Mouse (Mus musculus) right cerebral cortex, postnatal 4 days (tissue): ENCODE measurements around the gene Mars.
"Not testable (repeated sequence)": the region's sequence is repeated elsewhere in the genome, so short reads cannot be mapped to it uniquely, and the experiment has no call there.

Experiments used
- DNase-seq: peaks from one replicate; pipeline ENCODE4 v3.0.0-alpha.2; 2022

The Mars gene

DNA sequence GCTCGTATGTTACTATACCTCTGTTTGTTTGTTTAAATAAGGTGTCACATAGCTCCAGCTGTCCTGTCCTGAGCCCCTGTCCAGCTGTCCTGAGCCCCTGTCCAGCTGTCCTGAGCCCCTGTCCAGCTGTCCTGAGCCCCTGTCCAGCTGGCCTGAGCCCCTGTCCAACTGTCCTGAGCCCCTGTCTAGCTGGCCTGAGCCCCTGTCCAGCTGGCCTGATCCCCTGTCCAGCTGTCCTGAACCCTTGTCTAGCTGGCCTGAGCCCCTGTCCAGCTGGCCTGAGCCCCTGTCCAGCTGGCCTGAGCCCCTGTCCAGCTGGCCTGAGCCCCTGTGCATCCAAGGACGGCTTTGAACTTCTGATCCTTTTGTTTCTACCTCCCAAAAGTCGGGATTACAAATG lies 2.4 kb downstream of the Mars start:
- DNase-seq = not testable (repeated sequence)

DNA sequence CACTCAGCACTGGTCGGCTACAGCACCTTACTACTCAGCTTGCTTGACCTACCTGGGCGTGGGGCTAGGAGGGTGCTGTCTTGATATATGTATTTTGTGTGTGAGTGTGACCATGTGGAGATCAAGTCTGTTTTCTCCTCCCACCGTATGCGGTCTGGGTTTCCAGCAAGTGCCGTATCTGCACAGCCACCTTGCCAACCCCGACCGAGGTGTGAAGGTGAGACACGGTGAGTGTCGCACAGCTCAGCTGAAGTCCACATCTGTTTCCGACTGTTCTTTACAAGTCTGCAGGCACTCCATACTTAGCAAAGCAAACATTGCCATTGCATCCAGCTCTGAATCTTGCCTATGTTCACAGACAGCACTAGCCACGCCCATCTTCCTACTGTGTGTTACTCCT lies 8.4 kb downstream of the Mars start:
- no peak for DNase-seq

GRCm38 (mm10) chr10:127300361-127300760 lies 11.2 kb downstream of the Mars start:
- no peak for DNase-seq

DNA sequence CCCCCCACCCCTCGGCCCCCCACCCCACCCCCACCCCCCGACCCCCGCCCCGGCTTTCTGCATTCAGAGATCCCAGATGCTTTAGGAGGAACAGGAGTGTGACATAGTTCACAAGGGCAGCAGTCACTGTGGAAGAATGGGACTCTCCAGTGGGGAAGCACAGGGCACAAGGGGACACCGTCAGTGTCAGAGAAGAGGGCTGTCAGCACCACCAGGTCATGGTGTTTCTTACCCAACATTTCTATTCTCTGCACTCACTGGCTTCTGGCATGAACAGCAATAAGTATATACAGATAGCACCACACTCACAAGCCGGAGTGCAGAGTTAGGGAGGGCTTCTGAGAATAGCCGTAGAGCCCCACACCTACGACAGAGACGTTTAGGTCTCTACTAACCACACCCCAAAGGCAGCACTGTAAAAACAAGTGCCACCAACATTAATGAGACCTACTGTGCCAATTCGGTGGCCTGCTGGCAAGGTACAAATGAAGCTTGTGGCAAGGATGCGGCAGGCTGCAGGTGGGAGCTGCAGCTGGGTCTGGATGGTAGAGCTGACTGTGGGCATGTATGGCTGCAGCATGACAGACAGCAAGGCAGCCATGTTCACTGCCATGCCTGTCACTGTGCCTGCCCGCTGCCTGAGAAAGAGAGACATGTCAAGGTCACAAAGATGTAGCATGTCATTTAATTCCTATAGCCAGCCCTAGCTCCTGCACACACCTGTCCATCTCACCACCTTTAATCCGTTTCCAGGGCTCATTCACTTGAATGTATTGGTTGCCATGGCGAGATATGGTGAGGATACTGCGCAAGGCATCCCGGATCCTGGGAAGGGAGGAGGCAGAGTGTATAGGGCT lies 14.3 kb downstream of the Mars start:
- DNase-seq = no peak

GRCm38 (mm10) chr10:127295986-127296794 lies 15.4 kb downstream of the Mars start:
- no peak for DNase-seq

- DNase-seq = no peak
Observed at GRCm38 (mm10) chr10:127294895-127295510, 16.6 kb downstream of the Mars start.

GRCm38 (mm10) chr10:127293590-127294113 lies 17.9 kb downstream of the Mars start:
- DNase-seq = no peak

DNA sequence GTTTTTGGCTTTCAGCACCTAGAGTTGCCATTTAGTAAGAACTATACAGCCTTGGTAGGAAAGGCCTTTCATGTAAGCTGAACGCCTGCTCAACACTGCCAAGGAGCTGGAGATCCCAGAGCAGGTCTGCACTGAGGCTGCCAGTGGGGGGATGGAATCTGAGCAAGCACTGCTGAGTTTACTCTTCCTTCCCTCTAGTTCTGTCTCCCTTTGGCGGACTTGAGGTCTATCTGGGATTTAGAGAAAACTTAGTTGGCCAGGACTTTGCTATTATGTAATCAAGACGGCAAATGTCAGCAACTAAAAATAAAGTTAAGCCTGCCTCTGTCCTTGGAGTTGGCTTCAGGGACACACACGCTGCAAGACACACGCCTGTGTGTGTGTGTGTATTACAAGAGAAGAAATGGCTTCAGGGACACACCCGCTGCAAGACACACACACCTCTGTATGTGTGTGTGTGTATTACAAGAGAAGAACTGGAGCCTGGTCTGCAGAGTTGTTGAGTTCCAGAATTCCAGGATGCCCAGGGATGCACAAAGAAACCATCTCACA lies 18.5 kb downstream of the Mars start:
- no peak for DNase-seq

DNA sequence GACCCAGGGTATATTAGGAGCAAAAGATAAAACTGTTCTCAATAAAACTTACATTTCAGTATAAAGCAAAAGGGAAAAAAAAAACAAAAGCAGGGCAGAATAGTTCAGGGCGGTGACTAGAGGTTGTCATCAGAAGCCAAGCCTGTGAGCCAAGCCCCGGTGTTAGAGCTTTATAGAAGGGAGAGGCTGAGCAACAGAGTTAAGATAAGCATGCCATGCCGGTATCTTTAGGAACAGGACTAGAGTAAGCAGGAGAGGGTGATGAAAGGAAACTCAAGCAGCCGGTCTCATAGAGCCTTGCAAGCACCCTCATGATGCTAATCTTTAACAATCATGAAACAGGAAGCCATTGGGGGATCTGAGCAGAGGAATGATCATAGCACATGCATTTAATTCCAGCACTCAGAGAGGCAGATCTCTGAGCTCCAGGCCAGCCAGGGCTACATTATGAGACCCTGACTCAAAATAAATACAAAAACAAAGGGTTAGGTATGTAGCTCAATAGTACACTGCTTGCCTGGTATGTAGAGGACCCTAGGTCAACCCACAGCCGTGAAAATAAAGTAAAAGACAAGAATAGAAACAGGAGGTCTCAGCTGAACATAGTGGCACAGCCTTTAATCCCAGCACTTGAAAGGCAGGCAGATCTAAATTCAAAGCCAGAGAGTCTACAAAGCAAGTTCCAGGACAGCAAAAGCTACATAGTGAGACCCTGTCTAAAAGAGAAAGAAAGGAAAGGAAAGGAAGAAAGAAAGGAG lies 19.5 kb downstream of the Mars start:
- DNase-seq = no peak

- DNase-seq = no peak
Observed at GRCm38 (mm10) chr10:127290930-127291880, 20.4 kb downstream of the Mars start.

DNA sequence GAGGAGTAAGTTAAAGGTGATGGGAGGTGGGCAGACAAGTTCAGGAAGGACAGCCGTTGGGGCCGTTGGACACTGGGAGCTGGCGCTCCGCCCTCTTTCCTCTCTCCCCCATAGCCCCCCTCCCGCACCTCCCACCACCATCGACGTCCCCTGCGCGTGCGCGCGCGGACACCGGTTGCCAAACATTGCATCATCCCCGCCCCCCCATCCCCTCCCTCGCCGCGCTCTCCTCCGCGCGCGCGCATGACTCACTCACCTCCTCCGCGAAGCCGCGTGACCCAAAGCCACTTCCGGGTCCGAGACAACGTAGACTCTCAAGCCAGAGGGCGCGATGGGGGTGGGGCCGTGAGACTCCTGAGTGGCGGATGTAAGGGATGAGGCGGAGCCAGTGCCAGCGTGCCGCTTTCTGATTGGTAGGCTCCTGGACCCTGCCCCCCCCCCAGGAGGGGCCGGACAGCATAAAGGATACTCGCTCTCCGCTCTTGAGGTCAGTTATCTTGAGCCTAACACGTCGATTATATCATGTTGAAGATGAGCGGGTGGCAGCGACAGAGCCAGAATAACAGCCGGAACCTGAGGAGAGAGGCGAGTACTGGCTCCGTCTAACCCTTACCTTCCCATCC lies 21.2 kb downstream of the Mars start:
- peak; percentile 99 for DNase-seq

- no peak for DNase-seq
Observed at GRCm38 (mm10) chr10:127289573-127290191, 21.9 kb downstream of the Mars start.

DNA sequence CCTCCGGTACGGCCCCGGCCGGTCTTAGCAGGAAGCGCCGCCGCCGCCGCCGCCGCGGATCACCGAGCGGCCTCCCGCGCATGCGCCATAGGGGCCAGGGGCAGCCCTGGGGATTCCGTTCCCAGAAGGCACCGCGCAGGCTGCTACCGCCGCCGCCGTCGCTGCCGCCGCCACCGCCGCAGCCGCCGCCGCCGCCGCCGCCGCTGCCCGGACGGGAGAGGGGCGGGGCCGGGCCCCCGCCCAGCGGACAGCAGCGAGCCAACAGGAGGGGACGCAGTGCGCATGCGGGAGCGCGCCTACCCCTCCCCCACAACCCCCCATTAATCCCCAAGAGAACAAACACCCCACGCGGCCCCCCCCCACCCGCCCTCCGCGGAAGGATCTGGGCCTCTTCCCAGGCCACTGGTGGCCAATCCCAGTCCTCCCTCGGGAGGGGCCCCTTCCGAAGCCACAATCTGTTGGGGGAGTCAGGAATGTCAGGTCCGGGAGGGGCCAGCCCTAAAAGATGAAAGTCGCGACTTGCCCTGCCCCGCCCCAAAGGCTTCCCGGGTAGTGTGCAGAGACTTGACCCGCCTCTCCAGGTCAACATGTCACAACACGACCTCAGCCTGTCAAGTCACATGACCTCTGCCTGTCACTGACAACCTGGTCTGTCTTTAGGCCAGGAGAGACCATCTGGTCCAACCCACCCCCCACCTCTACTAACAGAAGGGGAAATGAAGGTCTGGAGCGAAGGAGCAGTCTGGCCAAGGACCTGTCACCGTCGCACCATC lies 22.6 kb downstream of the Mars start, which contains the start of gene Mbd6:
Gene Mbd6 (minus strand): TSS at position 219 of the 773 bp plus-strand sequence.
- peak; percentile 88 for DNase-seq

DNA sequence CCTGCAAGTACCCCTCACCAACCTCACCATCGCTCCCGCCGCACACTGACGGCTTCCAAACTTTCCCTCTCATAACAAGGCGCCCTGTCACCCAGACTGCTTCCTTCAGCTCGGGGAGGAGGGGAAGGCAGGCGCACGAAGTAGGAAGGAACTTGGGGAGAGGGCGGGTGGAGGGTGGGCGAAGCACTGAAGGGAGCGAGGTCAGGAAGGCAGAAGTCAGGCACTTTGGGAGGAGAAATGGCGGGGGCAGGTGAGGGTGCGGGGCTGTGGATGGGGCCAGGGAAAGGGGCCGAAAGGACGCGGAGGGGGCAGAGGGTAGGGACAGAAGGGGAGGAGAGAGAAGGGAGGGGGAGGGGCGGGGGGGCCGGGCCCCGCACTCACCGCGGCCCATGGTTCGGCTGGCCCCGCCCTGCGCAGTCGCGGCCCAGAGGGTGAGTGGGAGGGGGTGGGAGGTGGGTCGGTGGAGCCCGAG lies 23.2 kb downstream of the Mars start:
- DNase-seq = peak; percentile 45

- DNase-seq = no peak
Observed at GRCm38 (mm10) chr10:127287936-127288293, 23.7 kb downstream of the Mars start.

DNA sequence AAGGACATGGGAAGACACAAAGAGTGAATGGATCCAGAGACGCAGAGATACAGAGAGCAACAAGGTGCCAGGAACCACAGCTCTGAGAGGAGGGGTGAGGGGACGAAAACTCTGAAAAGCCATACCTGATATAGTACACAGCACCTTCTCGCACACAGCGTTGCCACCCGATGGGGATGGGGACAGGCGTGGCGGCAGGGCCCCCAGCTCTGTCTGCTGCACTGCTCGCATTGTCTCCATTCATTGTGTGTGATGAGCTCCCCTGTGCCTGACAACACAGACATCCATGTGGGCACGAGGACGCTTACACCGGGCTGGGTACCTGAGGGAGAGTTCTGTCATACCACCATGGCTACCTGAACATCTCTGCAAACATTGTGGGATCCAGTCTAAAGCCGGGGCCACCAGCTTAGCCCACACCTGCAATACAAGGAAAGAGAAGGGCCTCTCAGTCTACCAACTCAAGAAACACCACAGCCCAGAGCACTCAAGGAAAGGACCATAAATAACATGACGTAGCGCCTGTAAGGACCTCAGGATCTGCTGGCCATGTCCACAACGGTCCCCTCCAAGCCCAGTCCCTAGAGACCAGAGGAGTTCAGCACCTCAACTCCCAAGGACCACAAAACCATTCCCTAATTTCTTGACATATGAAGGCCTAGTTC lies 24.2 kb downstream of the Mars start:
- DNase-seq = no peak

- peak; percentile 44 for DNase-seq
Observed at GRCm38 (mm10) chr10:127286730-127287129, 24.9 kb downstream of the Mars start.

DNA sequence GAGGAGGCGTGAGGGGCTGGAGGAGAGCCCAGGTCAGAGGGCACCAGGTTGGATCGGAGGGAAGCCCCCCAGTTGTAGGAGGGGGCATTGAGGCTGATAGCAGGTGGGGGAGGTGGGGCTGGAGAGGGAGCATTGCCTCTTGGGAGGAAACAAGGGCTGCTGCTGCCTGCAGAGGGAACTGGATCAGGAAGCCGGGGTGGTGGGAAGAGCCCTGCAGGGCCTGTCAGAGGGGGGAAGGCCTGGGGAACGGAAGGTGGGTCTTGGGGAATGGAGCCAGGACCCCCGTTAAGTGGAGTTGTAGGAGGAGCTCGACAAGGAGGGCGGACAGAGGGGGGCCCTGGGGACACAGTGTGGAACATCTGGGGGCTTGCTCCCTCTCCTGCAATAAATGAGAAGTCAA lies 25.4 kb downstream of the Mars start:
- no peak for DNase-seq

- no peak for DNase-seq
Observed at GRCm38 (mm10) chr10:127285644-127286043, 25.9 kb downstream of the Mars start.
